Mouse (Mus musculus) heart, adult 2 months (tissue): ENCODE measurements around the gene Taf11.

Experiments
- CTCF ChIP-seq: fragments of 200-600 bp; IDR thresholded peaks from 2 replicates; pipeline ENCODE4 v1.8.1; 2022; ENCODE audit warnings: antibody characterized with exemption, mild to moderate bottlenecking, moderate library complexity
- EP300 ChIP-seq: fragments of 200-500 bp; IDR thresholded peaks from 2 replicates; pipeline ENCODE4 v1.6.1; 2011; ENCODE audit warnings: low read depth, low read length, control low read depth; ENCODE audit not compliant: insufficient read depth

GRCm38 (mm10) chr17:27856265-27856797 lies 53.3 kb downstream of the Taf11 start, which contains the start of gene Uhrf1bp1:
- no peak for TF ChIP-seq EP300
- no peak; the same call in 1 of the 2 replicates for TF ChIP-seq CTCF
